In the genomic region with DNA sequence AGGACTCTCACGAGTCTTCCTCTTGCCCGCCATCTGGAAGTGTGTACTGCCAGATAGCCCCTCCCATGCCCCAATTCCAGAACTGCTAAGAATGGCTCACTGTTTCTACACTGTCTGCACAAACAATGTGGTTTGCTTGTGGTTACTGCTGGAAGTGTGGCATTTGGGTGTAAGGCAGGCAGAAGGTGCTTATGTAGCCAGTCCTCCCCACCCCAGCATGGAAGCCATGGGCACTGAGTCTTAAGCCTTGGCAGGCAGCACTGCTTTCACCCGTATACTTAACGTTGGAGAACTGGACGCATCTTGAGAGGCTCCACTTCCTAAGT, we compare ENCODE assay signal across 11 mouse cellular contexts. TPM values are rescaled to one million over a fixed set of nuclear protein-coding genes. Genes with fewer than 3 reads are reported as not detected.
DNase-seq lines count a peak whose midpoint lies in the region; ATAC-seq and TF ChIP-seq lines count a peak whose summit lies in the region.
"Had no signal": no experiment of that assay in that cellular context is flagged by ENCODE, and none has a peak within 500 bp of the region (broad histone marks: within the 10 kb centered on the region; RNA-seq: fewer than 3 reads in every experiment).

No protein-coding gene starts in this region.

- no peak for TF ChIP-seq CTCF in heart, postnatal 0 days (IDR thresholded peaks at IDR 0.05; ENCODE audit: low read depth)
- TF ChIP-seq CTCF in heart, adult 2 months (IDR thresholded peaks at IDR 0.05) = no peak
- TF ChIP-seq CTCF in C2C12 (IDR thresholded peaks at IDR 0.05; ENCODE audit: control insufficient read depth, insufficient read depth, insufficient read length) = no peak

- ATAC-seq in heart, postnatal 0 days (ENCODE audit: insufficient read depth, low read depth) = no peak
- ATAC-seq in common myeloid progenitor, adult 5-6 weeks (replicated peaks; ENCODE audit: low read depth, poor library complexity, severe bottlenecking) = peak; percentile 24; the same call in 1 of the 2 replicates
- ATAC-seq in limb, embryonic 13.5 days (ENCODE audit: low FRiP score, low read depth) = 0 out of 2 replicates have a peak, but pooled peaks have one; percentile 29
- no peak for ATAC-seq in neural tube, embryonic 15.5 days (ENCODE audit: low FRiP score)

- no peaks in the 10 kb centered on the region for H3K79me2 ChIP-seq in heart, adult 2 months (replicated peaks; ENCODE audit: control insufficient read depth, insufficient read depth, low read length)
- H3K79me2 ChIP-seq in C2C12 (ENCODE audit: control insufficient read depth, insufficient read depth) = no peaks in the 10 kb centered on the region

- H3K9me3 ChIP-seq in heart, postnatal 0 days (replicated peaks; ENCODE audit: control insufficient read depth, low read length) = no peaks in the 10 kb centered on the region
- no peaks in the 10 kb centered on the region for H3K9me3 ChIP-seq in limb, embryonic 13.5 days
- H3K9me3 ChIP-seq in neural tube, embryonic 15.5 days (replicated peaks) = no peaks in the 10 kb centered on the region
- H3K9me3 ChIP-seq: embryonic facial prominence, embryonic 15.5 days had no signal

- H3K4me3 ChIP-seq in heart, postnatal 0 days (ENCODE audit: low read depth, low read length) = no peak overlapping the region
- H3K4me3 ChIP-seq in heart, adult 2 months = no peak overlapping the region
- H3K4me3 ChIP-seq in C2C12 (ENCODE audit: insufficient read depth, poor library complexity, severe bottlenecking) = no peak overlapping the region
- H3K4me3 ChIP-seq in limb, embryonic 13.5 days = no peak overlapping the region
- H3K4me3 ChIP-seq in neural tube, embryonic 15.5 days (replicated peaks) = no peak overlapping the region
- H3K4me3 ChIP-seq: embryonic facial prominence, embryonic 15.5 days; midbrain, embryonic 12.5 days had no signal

- no peak for TF ChIP-seq POLR2A in heart, adult 2 months (IDR thresholded peaks at IDR 0.05; ENCODE audit: insufficient read depth, low read depth, low read length)

- 70% methylated on average over 5 of the region's 5 CpGs for WGBS in heart, postnatal 0 days
- 74% methylated on average over 5 of the region's 5 CpGs for WGBS in heart, adult 2 months
- WGBS in limb, embryonic 13.5 days = 66% methylated on average over 5 of the region's 5 CpGs
- WGBS in neural tube, embryonic 15.5 days = 89% methylated on average over 5 of the region's 5 CpGs

- 0 out of 2 replicates have a peak overlapping the region, but pooled peaks have one; percentile 26 for H3K27ac ChIP-seq in heart, postnatal 0 days (ENCODE audit: low read depth)
- H3K27ac ChIP-seq in heart, adult 2 months = no peak overlapping the region
- H3K27ac ChIP-seq in limb, embryonic 13.5 days = peak overlapping the region; percentile 52
- no peak overlapping the region for H3K27ac ChIP-seq in neural tube, embryonic 15.5 days (replicated peaks)
- H3K27ac ChIP-seq: embryonic facial prominence, embryonic 15.5 days; midbrain, embryonic 12.5 days had no signal

- no peaks in the 10 kb centered on the region for H3K79me3 ChIP-seq in C2C12 (ENCODE audit: low read depth)

- H3K4me2 ChIP-seq in heart, postnatal 0 days (ENCODE audit: low read depth, low read length) = no peak overlapping the region
- no peak overlapping the region for H3K4me2 ChIP-seq in limb, embryonic 13.5 days (replicated peaks)
- H3K4me2 ChIP-seq in neural tube, embryonic 15.5 days = no peak overlapping the region
- H3K4me2 ChIP-seq: embryonic facial prominence, embryonic 15.5 days; midbrain, embryonic 12.5 days had no signal

- peak; percentile 1 for DNase-seq in heart, postnatal 0 days (ENCODE audit: low spot score)
- DNase-seq in heart, adult 2 months = no peak
- DNase-seq in urinary bladder, postnatal 25 days (ENCODE audit: low spot score) = no peak
- DNase-seq: adrenal gland, postnatal 36 days; kidney, postnatal 10 days had no signal

- H3K4me1 ChIP-seq in heart, postnatal 0 days (ENCODE audit: control insufficient read depth, insufficient read depth) = peaks cover 6% of the 10 kb centered on the region
- H3K4me1 ChIP-seq in heart, adult 2 months (ENCODE audit: control insufficient read depth, insufficient read depth, low read length) = no peaks in the 10 kb centered on the region; the same call in 1 of the 2 replicates
- H3K4me1 ChIP-seq in limb, embryonic 13.5 days = peaks cover 10% of the 10 kb centered on the region
- H3K4me1 ChIP-seq in neural tube, embryonic 15.5 days = no peaks in the 10 kb centered on the region
- H3K4me1 ChIP-seq: midbrain, embryonic 12.5 days had no signal

- TF ChIP-seq EP300 in heart, postnatal 0 days (IDR thresholded peaks at IDR 0.05; ENCODE audit: low read depth) = no peak
- no peak for TF ChIP-seq EP300 in heart, adult 2 months (IDR thresholded peaks at IDR 0.05; ENCODE audit: insufficient read depth, low read depth, low read length)

- no peaks in the 10 kb centered on the region for H3K27me3 ChIP-seq in heart, postnatal 0 days (ENCODE audit: control insufficient read depth, insufficient read depth, low read length)
- H3K27me3 ChIP-seq in heart, adult 2 months (ENCODE audit: control insufficient read depth, insufficient read depth, low read length) = no peaks in the 10 kb centered on the region
- H3K27me3 ChIP-seq in C2C12 (ENCODE audit: control insufficient read depth, insufficient read depth, insufficient read length) = no peaks in the 10 kb centered on the region
- H3K27me3 ChIP-seq in limb, embryonic 13.5 days = no peaks in the 10 kb centered on the region
- H3K27me3 ChIP-seq in neural tube, embryonic 15.5 days (replicated peaks) = no peaks in the 10 kb centered on the region
- H3K27me3 ChIP-seq: embryonic facial prominence, embryonic 15.5 days; midbrain, embryonic 12.5 days had no signal

- peaks cover 42% of the 10 kb centered on the region for H3K36me3 ChIP-seq in heart, postnatal 0 days (replicated peaks; ENCODE audit: control insufficient read depth, insufficient read depth, low read length)
- H3K36me3 ChIP-seq in heart, adult 2 months (ENCODE audit: control insufficient read depth, insufficient read depth, low read length) = no peaks in the 10 kb centered on the region
- H3K36me3 ChIP-seq in C2C12 (ENCODE audit: control insufficient read depth, insufficient read depth) = peaks cover 13% of the 10 kb centered on the region
- H3K36me3 ChIP-seq in limb, embryonic 13.5 days = peaks cover 51% of the 10 kb centered on the region
- peaks cover 31% of the 10 kb centered on the region for H3K36me3 ChIP-seq in neural tube, embryonic 15.5 days

- no peak overlapping the region for H3K9ac ChIP-seq in heart, postnatal 0 days (replicated peaks; ENCODE audit: low read depth, low read length)
- no peak overlapping the region for H3K9ac ChIP-seq in heart, adult 2 months (ENCODE audit: low read depth, low read length)
- H3K9ac ChIP-seq in limb, embryonic 13.5 days = no peak overlapping the region
- no peak overlapping the region for H3K9ac ChIP-seq in neural tube, embryonic 15.5 days (replicated peaks)
- H3K9ac ChIP-seq: embryonic facial prominence, embryonic 15.5 days; midbrain, embryonic 12.5 days had no signal

- intact Hi-C loops in heart, adult 2 months (cut with DNase I) = loop anchor here (5.0 kb wide), 1 partner anchor 72 kb away; no protein-coding TSS in a partner anchor

- H3ac ChIP-seq in C2C12 (ENCODE audit: control insufficient read depth, insufficient read length, low read depth) = peak overlapping the region; percentile 48

TF ChIP-seq in C2C12, 6 proteins besides CTCF, POLR2A, EP300 and RAD21:
- no peak for TF ChIP-seq MYOD1 (IDR thresholded peaks at IDR 0.05; ENCODE audit: control insufficient read depth, insufficient read length, low read depth)
- TF ChIP-seq CEBPB (IDR thresholded peaks at IDR 0.05; ENCODE audit: low read depth) = peak; percentile 40
- peak; percentile 91 for TF ChIP-seq MAX (IDR thresholded peaks at IDR 0.05)

RNA-seq across cellular contexts. Expression of gene 4931406P16Rik, which starts 25.8 kb away (rescaled TPM):
- 62.1 and 67.8 TPM in 2 replicates for total RNA-seq in heart, postnatal 0 days (2014; rRNA removed; ENCODE audit: low replicate concordance)
- polyA plus RNA-seq in heart, postnatal 0 days (2015; fragmentation: Nextera tagmentation; extraction: Ambion mirVana) = 25.4 and 25.9 TPM in 2 replicates
- 10 to 100 TPM; 40.7 to 44.1 TPM for total RNA-seq in heart, adult 2 months (2021)
- polyA plus RNA-seq in heart, adult 2 months (2012; rRNA removed) = 24.9 and 32.5 TPM in 2 replicates
- polyA plus RNA-seq in C2C12 (2012; fragmentation: generic; extraction: Trizol) = 13.2 TPM
- 14.6 and 23.7 TPM in 2 replicates for total RNA-seq in common myeloid progenitor, adult 5-6 weeks (2017)
- polyA plus RNA-seq in limb, embryonic 13.5 days (2015; fragmentation: Nextera tagmentation; extraction: Ambion mirVana) = 27.0 and 31.0 TPM in 2 replicates
- 30.1 and 30.8 TPM in 2 replicates for polyA plus RNA-seq in neural tube, embryonic 15.5 days (2015; fragmentation: Nextera tagmentation; extraction: Ambion mirVana)

RNA-seq across cellular contexts. Expression of gene Lsm14a, which starts 54.0 kb away (rescaled TPM):
- 41.4 and 57.2 TPM in 2 replicates for total RNA-seq in heart, postnatal 0 days (2014; rRNA removed; ENCODE audit: low replicate concordance)
- 40.7 and 44.7 TPM in 2 replicates for polyA plus RNA-seq in heart, postnatal 0 days (2015; fragmentation: Nextera tagmentation; extraction: Ambion mirVana)
- total RNA-seq in heart, adult 2 months (2021) = 10 to 100 TPM; 86.9 to 88.3 TPM
- polyA plus RNA-seq in heart, adult 2 months (2012; rRNA removed) = 42.9 and 68.7 TPM in 2 replicates
- 41.9 TPM for polyA plus RNA-seq in C2C12 (2012; fragmentation: generic; extraction: Trizol)
- 64.2 and 105 TPM in 2 replicates for total RNA-seq in common myeloid progenitor, adult 5-6 weeks (2017)
- 97.6 and 105 TPM in 2 replicates for polyA plus RNA-seq in limb, embryonic 13.5 days (2015; fragmentation: Nextera tagmentation; extraction: Ambion mirVana)
- polyA plus RNA-seq in neural tube, embryonic 15.5 days (2015; fragmentation: Nextera tagmentation; extraction: Ambion mirVana) = 47.5 and 59.2 TPM in 2 replicates

Comparison
In these comparisons a context has a peak if more than half of its experiments do, and no peak if none do; other contexts are left out.
1. H3K27ac ChIP-seq: peak in heart, postnatal 0 days (single experiment) and limb, embryonic 13.5 days (single experiment); none in heart, adult 2 months (single experiment) and neural tube, embryonic 15.5 days (single experiment).
2. ATAC-seq: peak in common myeloid progenitor, adult 5-6 weeks (single experiment) and limb, embryonic 13.5 days (single experiment); none in heart, postnatal 0 days (single experiment) and neural tube, embryonic 15.5 days (single experiment).